Mouse (Mus musculus) ES-E14 (cell line): ENCODE measurements at regions not wholly inside any gene's neighbourhood (a gene's known extent, or its start where the extent isn't known, plus 50 kb on each side); places are given as distances from the start of the nearest gene placed in this dataset.

ENCODE experiments used
- CHD2 ChIP-seq: IDR thresholded peaks from 2 replicates; pipeline ENCODE4 v1.6.1; 2014; ENCODE audit warnings: mild to moderate bottlenecking, low read depth, low read length, inconsistent platforms
- HCFC1 ChIP-seq: IDR thresholded peaks from 2 replicates; pipeline ENCODE4 v1.6.1; 2012; ENCODE audit warnings: low read length, inconsistent platforms, borderline replicate concordance; ENCODE audit not compliant: insufficient read depth
- MAFK ChIP-seq: IDR thresholded peaks from 2 replicates; pipeline ENCODE4 v1.6.1; 2014; ENCODE audit warnings: mild to moderate bottlenecking, low read depth, low read length, inconsistent platforms; ENCODE audit not compliant: insufficient read depth
- ZC3H11A ChIP-seq: IDR thresholded peaks from 2 replicates; pipeline ENCODE4 v1.6.1; 2012; ENCODE audit warnings: low read depth, mild to moderate bottlenecking, inconsistent platforms, low read length, borderline replicate concordance
- ZNF384 ChIP-seq: IDR thresholded peaks from 2 replicates; pipeline ENCODE4 v1.6.1; 2012; ENCODE audit warnings: low read depth, low read length, inconsistent platforms

- no peak for TF ChIP-seq ZC3H11A
- no peak for TF ChIP-seq HCFC1
- no peak for TF ChIP-seq ZNF384
- no peak for TF ChIP-seq MAFK
- TF ChIP-seq CHD2: no peak
Measured at GRCm38 (mm10) chr16:55519646-55520045, 221.9 kb upstream of the Zpld1 start.
